Mouse (Mus musculus) macrophage (primary cell): Measurements from ENCODE around the gene Nup214. TPM values are rescaled to one million over a fixed set of nuclear protein-coding genes. Genes with fewer than 3 reads are reported as not detected.

Experiments
- H3K27ac ChIP-seq: fragments of 350-480 bp; formaldehyde crosslinking; 2 replicates; pipeline ENCODE4 v1.9.0; 2021
- H3K36me3 ChIP-seq: fragments of 350-480 bp; formaldehyde crosslinking; 2 replicates; pipeline ENCODE4 v1.9.0; 2021; ENCODE audit errors: inconsistent target
- H3K4me3 ChIP-seq: fragments of 350-480 bp; formaldehyde crosslinking; 2 replicates; pipeline ENCODE4 v1.9.0; 2021; ENCODE audit errors: inconsistent target
- H3K79me2 ChIP-seq: fragments of 350-480 bp; formaldehyde crosslinking; 2 replicates; pipeline ENCODE4 v1.9.0; 2021; ENCODE audit errors: inconsistent target
- WGBS: methylation state at CpG from one replicate; pipeline ENCODE4 v1.1.7; 2026; ENCODE audit warnings: inconsistent platforms; ENCODE audit not compliant: missing documents; 5-methylcytosine and 5-hydroxymethylcytosine counted together
- polyA plus RNA-seq: library from polyadenylated mRNA; stranded (reverse); fragments of 250-400 nt; gene quantifications from 3 replicates; pipeline ENCODE4 v1.2.4, GENCODE M21; 2018; ENCODE audit warnings: inconsistent platforms

The Nup214 gene
- polyA plus RNA-seq, 1 experiment from 2014 or later, result 47.0 TPM

- no peaks in the 10 kb centered on the region; the same call in 1 of the 2 replicates for H3K79me2 ChIP-seq
- H3K36me3 ChIP-seq, result peaks cover 11% of the 10 kb centered on the region; the same call in 1 of the 2 replicates
- H3K4me3 ChIP-seq, result no peak overlapping the region
- no peak overlapping the region for H3K27ac ChIP-seq
- 67% methylated on average over 15 of the region's 15 CpGs for WGBS
These were observed 88.6 kb downstream of the Nup214 start for GRCm38 (mm10) chr2:32062626-32063410.

- WGBS, result 77% methylated on average over 7 of the region's 7 CpGs
- Histone ChIP-seq H3K27ac (no peak overlapping the region), H3K79me2 (peaks cover 4% of the 10 kb centered on the region; the same call in 1 of the 2 replicates), H3K36me3 (peaks cover 18% of the 10 kb centered on the region; the same call in 1 of the 2 replicates), H3K4me3 (no peak overlapping the region)
These were observed 89.4 kb downstream of the Nup214 start for GRCm38 (mm10) chr2:32063451-32064151.

- no peak overlapping the region for H3K4me3 ChIP-seq
- no peak overlapping the region for H3K27ac ChIP-seq
- WGBS, result 42% methylated on average over 11 of the region's 13 CpGs
- H3K36me3 ChIP-seq, result peaks cover 24% of the 10 kb centered on the region; the same call in 1 of the 2 replicates
- peaks cover 12% of the 10 kb centered on the region; the same call in 1 of the 2 replicates for H3K79me2 ChIP-seq
These were observed 90.7 kb downstream of the Nup214 start for GRCm38 (mm10) chr2:32064913-32065312.

- WGBS, result 66% methylated on average over 5 of the region's 5 CpGs
- no peak overlapping the region for H3K4me3 ChIP-seq
- peaks cover 17% of the 10 kb centered on the region; the same call in 1 of the 2 replicates for H3K79me2 ChIP-seq
- H3K27ac ChIP-seq, result no peak overlapping the region
- H3K36me3 ChIP-seq, result peaks cover 24% of the 10 kb centered on the region; the same call in 1 of the 2 replicates
These were observed 91.1 kb downstream of the Nup214 start for GRCm38 (mm10) chr2:32065371-32065791.

GRCm38 (mm10) chr2:32066005-32066404 is 91.8 kb downstream of the Nup214 start:
- Histone ChIP-seq H3K36me3 (peaks cover 24% of the 10 kb centered on the region; the same call in 1 of the 2 replicates), H3K4me3 (no peak overlapping the region), H3K79me2 (peaks cover 23% of the 10 kb centered on the region), H3K27ac (no peak overlapping the region)
- WGBS, result 90% methylated on average over 4 of the region's 4 CpGs

GRCm38 (mm10) chr2:32068811-32069607 is 94.8 kb downstream of the Nup214 start:
- 95% methylated on average over 26 of the region's 31 CpGs for WGBS
- no peak overlapping the region for H3K27ac ChIP-seq
- peaks cover 24% of the 10 kb centered on the region; the same call in 1 of the 2 replicates for H3K36me3 ChIP-seq
- H3K79me2 ChIP-seq, result peaks cover 53% of the 10 kb centered on the region
- no peak overlapping the region for H3K4me3 ChIP-seq

- WGBS, result 97% methylated on average over 8 of the region's 10 CpGs
- Histone ChIP-seq H3K79me2 (peaks cover 71% of the 10 kb centered on the region), H3K27ac (no peak overlapping the region), H3K4me3 (no peak overlapping the region), H3K36me3 (peaks cover 24% of the 10 kb centered on the region; the same call in 1 of the 2 replicates)
These were observed 96.5 kb downstream of the Nup214 start for GRCm38 (mm10) chr2:32070747-32071146.

- Histone ChIP-seq H3K4me3 (no peak overlapping the region), H3K27ac (no peak overlapping the region), H3K36me3 (no peaks in the 10 kb centered on the region; the same call in 1 of the 2 replicates), H3K79me2 (peaks cover 100% of the 10 kb centered on the region)
- 50% methylated on average over 8 of the region's 8 CpGs for WGBS
These were observed 100.2 kb downstream of the Nup214 start for GRCm38 (mm10) chr2:32074404-32074803.

- Histone ChIP-seq H3K27ac (no peak overlapping the region), H3K79me2 (peaks cover 100% of the 10 kb centered on the region), H3K36me3 (no peaks in the 10 kb centered on the region; the same call in 1 of the 2 replicates), H3K4me3 (no peak overlapping the region)
- WGBS, result 89% methylated on average over 4 of the region's 7 CpGs
These were observed 101.1 kb downstream of the Nup214 start for GRCm38 (mm10) chr2:32075368-32075767.

GRCm38 (mm10) chr2:32077744-32078143 is 103.5 kb downstream of the Nup214 start:
- 98% methylated on average over 10 of the region's 10 CpGs for WGBS
- 0 out of 2 replicates have a peak overlapping the region, but pooled peaks have one; percentile 49 for H3K27ac ChIP-seq
- H3K4me3 ChIP-seq, result no peak overlapping the region
- peaks cover 97% of the 10 kb centered on the region for H3K79me2 ChIP-seq
- H3K36me3 ChIP-seq, result no peaks in the 10 kb centered on the region; the same call in 1 of the 2 replicates

GRCm38 (mm10) chr2:32078522-32078921 is 104.3 kb downstream of the Nup214 start:
- peak overlapping the region; percentile 10; the same call in 1 of the 2 replicates for H3K4me3 ChIP-seq
- peak overlapping the region; percentile 49 for H3K27ac ChIP-seq
- no peaks in the 10 kb centered on the region; the same call in 1 of the 2 replicates for H3K36me3 ChIP-seq
- 19% methylated on average over 8 of the region's 8 CpGs for WGBS
- peaks cover 94% of the 10 kb centered on the region for H3K79me2 ChIP-seq

- Histone ChIP-seq H3K79me2 (peaks cover 87% of the 10 kb centered on the region), H3K4me3 (peak overlapping the region; percentile 10; the same call in 1 of the 2 replicates), H3K36me3 (no peaks in the 10 kb centered on the region), H3K27ac (peak overlapping the region; percentile 49)
- WGBS, result 96% methylated on average over 14 of the region's 14 CpGs
These were observed 105.0 kb downstream of the Nup214 start for GRCm38 (mm10) chr2:32079191-32079725.

- peaks cover 73% of the 10 kb centered on the region for H3K79me2 ChIP-seq
- H3K4me3 ChIP-seq, result peak overlapping the region; percentile 88; the same call in 1 of the 2 replicates
- H3K27ac ChIP-seq, result peak overlapping the region; percentile 96
- H3K36me3 ChIP-seq, result no peaks in the 10 kb centered on the region
- 62% methylated on average over 3 of the region's 3 CpGs for WGBS
These were observed 106.4 kb downstream of the Nup214 start for GRCm38 (mm10) chr2:32080681-32081080.
